Mouse (Mus musculus): ENCODE measurements around the gene Gm28053.

Gene Gm28053

GRCm38 (mm10) chr6:48741273-48741672 lies 22.9 kb downstream of the Gm28053 start:
- DNase-seq (ENCODE audit: low spot score in 2 of 2): peak in 1 of 2 experiments; percentile 8

GRCm38 (mm10) chr6:48741711-48742206 lies 23.4 kb downstream of the Gm28053 start:
- DNase-seq (ENCODE audit: low spot score in 2 of 2): no peak

DNA sequence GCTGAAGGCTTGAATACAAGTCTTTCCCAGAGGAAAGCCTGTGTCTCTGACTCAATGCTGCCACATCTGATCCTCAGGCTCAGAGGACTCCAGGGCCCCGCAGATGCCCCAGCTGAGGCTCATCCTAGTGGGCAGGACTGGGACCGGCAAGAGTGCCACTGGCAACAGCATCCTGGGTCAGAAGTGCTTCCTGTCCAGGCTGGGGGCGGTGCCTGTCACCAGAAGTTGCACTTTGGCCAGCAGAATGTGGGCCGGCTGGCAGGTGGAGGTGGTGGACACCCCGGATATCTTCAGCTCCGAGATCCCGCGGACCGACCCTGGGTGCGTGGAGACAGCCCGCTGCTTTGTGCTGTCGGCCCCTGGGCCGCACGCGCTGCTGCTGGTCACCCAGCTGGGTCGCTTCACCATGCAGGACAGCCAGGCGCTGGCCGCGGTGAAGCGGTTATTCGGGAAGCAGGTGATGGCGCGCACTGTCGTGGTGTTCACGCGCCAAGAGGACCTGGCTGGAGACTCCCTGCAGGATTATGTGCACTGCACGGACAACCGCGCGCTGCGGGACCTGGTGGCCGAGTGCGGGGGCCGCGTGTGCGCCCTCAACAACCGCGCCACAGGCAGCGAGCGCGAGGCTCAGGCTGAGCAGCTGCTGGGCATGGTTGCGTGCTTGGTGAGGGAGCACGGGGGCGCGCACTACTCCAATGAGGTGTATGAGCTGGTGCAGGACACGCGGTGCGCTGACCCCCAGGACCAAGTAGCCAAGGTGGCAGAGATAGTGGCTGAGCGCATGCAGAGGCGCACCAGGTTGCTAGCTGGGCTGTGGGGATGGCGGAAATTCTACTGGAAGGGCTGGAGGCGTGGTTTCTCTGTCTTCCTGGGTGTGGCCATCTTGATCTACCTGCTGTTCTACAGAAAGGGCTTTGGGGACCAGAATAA lies 24.3 kb downstream of the Gm28053 start:
- DNase-seq (ENCODE audit: low spot score in 2 of 2): peak in 1 of 2 experiments; percentile 4

DNA sequence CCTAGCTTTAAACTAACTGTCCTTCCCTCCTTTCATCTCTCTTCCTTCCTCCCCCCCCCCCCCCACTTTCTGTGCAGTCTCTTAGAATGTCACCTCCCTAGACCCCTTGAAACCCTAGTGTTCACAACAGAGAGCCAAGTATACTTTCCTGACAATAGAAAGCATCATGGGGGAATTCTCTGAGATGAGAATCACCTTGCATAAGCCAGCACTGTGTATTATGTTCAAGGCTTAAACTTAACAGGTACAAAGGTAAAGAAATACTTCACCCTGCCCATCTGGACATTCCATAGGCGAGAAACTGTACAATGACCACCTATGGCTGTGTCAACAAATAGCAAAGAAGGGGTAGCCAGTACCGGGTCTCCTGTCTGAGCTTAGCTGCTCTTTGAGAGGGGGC lies 27.1 kb downstream of the Gm28053 start:
- DNase-seq (ENCODE audit: low spot score in 2 of 2): no peak

- DNase-seq (ENCODE audit: low spot score in 2 of 2): peak; percentile 49 to 66
Measured at GRCm38 (mm10) chr6:48745959-48746889, 27.8 kb downstream of the Gm28053 start, which contains the start of gene Gimap5. Gene Gimap5, plus strand, starts transcription at chr6:48746197.

DNA sequence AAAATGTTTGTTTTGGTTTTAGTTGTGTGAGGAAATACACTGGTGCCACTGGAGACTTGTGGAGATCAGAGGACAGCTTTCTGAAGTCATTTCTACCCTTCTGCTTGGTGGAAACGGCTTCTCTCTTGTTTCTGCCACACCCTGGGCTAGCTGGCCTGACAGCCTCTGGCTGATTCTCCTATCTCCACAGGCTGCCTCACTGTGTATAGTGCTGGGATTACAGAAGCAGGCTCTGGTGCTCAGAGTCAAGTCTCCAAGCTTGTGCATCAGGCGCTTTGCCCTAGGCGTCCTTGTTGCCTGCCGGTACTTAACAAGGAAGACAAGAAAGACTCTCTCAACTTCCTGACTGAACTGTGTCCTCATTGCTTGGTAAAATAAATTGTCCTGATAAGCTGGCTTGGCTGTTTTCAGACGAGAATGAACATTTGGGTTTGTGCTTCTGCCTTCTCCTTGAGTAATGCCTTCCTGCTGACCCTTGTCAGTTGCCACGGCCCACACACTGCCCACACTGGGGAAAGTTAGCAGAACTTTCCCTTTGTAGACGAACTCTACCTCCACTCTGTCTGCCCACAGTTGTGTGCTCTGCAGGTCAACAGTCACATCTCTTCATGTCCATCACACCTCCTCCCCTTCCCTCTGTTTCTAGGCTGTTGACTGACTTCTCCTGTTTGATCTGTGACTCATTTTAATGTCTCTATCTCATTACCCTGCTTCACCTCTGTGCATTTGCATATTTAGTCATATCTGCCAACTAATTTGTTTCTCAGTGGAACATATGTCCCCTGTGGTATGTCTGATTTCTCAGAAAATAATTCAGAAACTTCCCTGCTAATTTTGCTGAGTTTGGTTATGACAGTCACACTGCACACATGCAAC lies 28.9 kb downstream of the Gm28053 start:
- peak in 1 of 2 experiments; percentile 14 for DNase-seq (ENCODE audit: low spot score in 2 of 2)

DNA sequence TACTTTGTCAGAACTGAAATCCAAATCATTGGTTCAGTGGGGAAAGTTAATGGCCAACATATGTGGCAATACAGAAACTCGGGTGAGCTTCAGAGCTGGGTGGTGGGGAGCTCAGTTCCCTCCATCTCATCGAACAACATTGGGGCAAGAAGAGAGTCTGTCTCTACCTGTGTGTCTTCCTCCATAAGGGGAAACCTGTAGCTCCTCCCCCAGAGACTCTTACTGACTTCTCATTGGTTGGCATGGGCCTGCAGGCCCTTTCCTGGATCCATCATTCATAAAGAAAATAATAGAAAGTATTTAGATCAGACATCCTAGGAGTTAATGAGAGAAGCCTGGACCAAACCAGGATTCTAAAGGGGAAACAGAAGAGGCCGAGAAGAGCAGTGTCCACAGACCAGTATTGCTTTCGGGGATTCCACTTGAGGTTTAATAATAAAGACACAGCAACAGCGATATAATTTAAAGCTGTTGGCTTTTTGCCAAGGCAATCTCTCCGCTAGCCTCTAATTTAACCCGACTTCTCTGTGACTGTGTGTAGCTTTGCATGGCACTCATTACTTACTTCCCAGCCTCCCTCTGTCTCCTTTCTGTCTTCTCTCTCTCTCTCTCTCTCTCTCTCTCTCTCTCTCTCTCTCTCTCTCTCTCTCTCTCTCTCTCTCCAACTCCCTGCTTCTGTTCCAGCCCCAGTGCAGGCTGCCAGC lies 45.3 kb downstream of the Gm28053 start:
- DNase-seq (ENCODE audit: low spot score in 2 of 2): no peak

GRCm38 (mm10) chr6:48764496-48764895 lies 46.1 kb downstream of the Gm28053 start:
- DNase-seq (ENCODE audit: low spot score in 2 of 2): no peak

GRCm38 (mm10) chr6:48768178-48768869 lies 49.9 kb downstream of the Gm28053 start:
- peak; percentile 16 to 46 for DNase-seq (ENCODE audit: low spot score in 2 of 2)

DNA sequence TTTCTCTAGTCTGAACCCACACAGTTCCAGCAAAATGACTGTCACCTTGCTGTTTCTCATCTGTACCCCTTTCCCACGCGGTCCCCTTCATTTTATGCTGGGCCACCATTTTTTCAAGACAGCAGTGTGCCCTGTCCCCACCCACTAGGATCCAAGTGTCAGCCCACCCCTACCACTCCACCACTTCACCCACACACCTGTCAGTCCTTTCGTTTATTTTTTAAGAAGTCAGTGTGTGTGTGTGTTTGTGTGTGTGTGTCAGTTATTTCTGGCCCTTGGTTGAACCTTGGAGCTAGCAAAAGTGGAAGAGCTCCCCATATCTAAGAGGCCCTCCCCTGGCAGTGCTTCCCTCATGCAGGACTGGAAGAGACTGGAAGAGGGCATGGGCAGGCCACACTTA lies 50.5 kb downstream of the Gm28053 start:
- no peak for DNase-seq (ENCODE audit: low spot score in 2 of 2)

- peak in 1 of 2 experiments; percentile 30 for DNase-seq (ENCODE audit: low spot score in 2 of 2)
Measured at GRCm38 (mm10) chr6:48770696-48771095, 52.3 kb downstream of the Gm28053 start, which contains the start of gene Gimap3. Gene Gimap3, minus strand, starts transcription at chr6:48770851.

GRCm38 (mm10) chr6:48772030-48772429 lies 53.6 kb downstream of the Gm28053 start:
- DNase-seq (ENCODE audit: low spot score in 2 of 2): peak; percentile 58 to 86

DNA sequence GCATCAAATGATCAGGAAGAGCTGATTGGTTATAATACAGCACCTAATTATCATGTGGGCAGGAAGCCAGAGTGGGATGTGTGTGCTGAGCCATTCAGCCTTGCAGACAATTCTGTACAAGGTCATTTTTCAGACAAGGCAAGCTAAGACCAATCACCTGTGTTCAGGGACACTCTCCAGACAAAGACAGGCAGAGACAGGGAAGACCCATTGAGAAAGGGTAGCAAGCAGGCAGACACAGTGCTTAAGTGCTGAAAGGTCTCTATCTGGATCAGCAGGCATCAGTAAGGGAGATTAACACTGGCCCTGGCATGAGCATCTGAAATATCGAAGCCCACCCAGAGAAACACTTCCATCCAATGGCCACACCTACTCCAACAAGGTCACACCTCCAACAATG lies 66.0 kb downstream of the Gm28053 start:
- DNase-seq (ENCODE audit: low spot score in 2 of 2): no peak

DNA sequence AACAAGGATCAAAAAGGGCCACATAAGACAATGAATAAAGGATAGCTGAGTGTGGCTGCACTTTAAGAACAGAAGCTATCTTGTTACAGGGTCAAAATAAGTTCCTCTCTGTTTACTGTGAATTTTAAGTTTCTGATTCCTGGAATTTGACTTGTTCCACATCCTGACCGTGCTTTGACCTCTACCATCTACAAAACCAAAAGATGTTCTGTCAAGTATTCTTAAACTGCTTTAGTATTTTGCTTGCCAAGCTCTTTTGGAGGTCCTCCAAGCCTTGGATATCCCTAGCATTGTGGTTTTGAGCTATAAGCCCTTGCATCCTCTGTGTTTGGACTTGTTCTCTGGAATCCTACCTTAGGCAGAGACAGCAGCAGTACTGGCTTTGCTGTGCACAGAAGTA lies 66.8 kb downstream of the Gm28053 start:
- no peak for DNase-seq (ENCODE audit: low spot score in 2 of 2)

- no peak for DNase-seq (ENCODE audit: low spot score in 2 of 2)
Measured at GRCm38 (mm10) chr6:48785601-48786000, 67.2 kb downstream of the Gm28053 start.

- no peak for DNase-seq (ENCODE audit: low spot score in 2 of 2)
Measured at GRCm38 (mm10) chr6:48787867-48788266, 69.5 kb downstream of the Gm28053 start.

GRCm38 (mm10) chr6:48801897-48802296 lies 83.5 kb downstream of the Gm28053 start:
- no peak for DNase-seq (ENCODE audit: low spot score in 2 of 2)

All from spleen, postnatal 10 days (tissue).